Mouse (Mus musculus) kidney, embryonic 14.5 days (tissue): ENCODE data around the gene Fto. TPM values are rescaled to one million over a fixed set of nuclear protein-coding genes. Genes with fewer than 3 reads are reported as not detected.

Source experiments
- ATAC-seq: fragments of 200-750 bp; cut with Nextera tagmentation; 2 replicates; pipeline ENCODE4 v1.8.0; 2017; ENCODE audit warnings: moderate number of reproducible peaks, mild to moderate bottlenecking, moderate TSS enrichment, moderate library complexity; ENCODE audit not compliant: low FRiP score, low TSS enrichment
- H3K27ac ChIP-seq: fragments of 300-500 bp; sonication (generic); 2 replicates; pipeline ENCODE4 v1.5.1; 2014; ENCODE audit warnings: low read depth, mild to moderate bottlenecking, low read length, moderate library complexity, mixed read lengths
- H3K27me3 ChIP-seq: fragments of 300-500 bp; sonication (generic); 2 replicates; pipeline ENCODE4 v1.6.1; 2014; ENCODE audit warnings: mild to moderate bottlenecking, low read length; ENCODE audit not compliant: control insufficient read depth, insufficient read depth
- H3K36me3 ChIP-seq: fragments of 300-500 bp; sonication (generic); 2 replicates; pipeline ENCODE4 v1.6.1; 2014; ENCODE audit warnings: low read length, mixed read lengths; ENCODE audit not compliant: control insufficient read depth, insufficient read depth
- H3K4me1 ChIP-seq: fragments of 300-500 bp; sonication (generic); 2 replicates; pipeline ENCODE4 v1.6.1; 2014; ENCODE audit warnings: low read length, mixed read lengths; ENCODE audit not compliant: control insufficient read depth, insufficient read depth
- H3K4me2 ChIP-seq: fragments of 300-500 bp; sonication (generic); replicated peaks from 2 replicates; pipeline ENCODE4 v1.6.1; 2014; ENCODE audit warnings: low read depth, mild to moderate bottlenecking, low read length
- H3K4me3 ChIP-seq: fragments of 300-500 bp; sonication (generic); 2 replicates; pipeline ENCODE4 v1.5.1; 2014; ENCODE audit warnings: mild to moderate bottlenecking, low read length
- H3K9ac ChIP-seq: fragments of 300-500 bp; sonication (generic); 2 replicates; pipeline ENCODE4 v1.6.1; 2014; ENCODE audit warnings: low read depth, mild to moderate bottlenecking, low read length, moderate library complexity
- H3K9me3 ChIP-seq: fragments of 300-500 bp; sonication (generic); 2 replicates; pipeline ENCODE4 v1.6.1; 2016; ENCODE audit warnings: low read length; ENCODE audit not compliant: control insufficient read depth
- WGBS: fragments of 180-500 bp; shearing (Covaris S2); extraction: QIAGEN DNeasy Blood & Tissue Kit; methylation state at CpG from one replicate; pipeline ENCODE4 v1.1.7; 2014; 5-methylcytosine and 5-hydroxymethylcytosine counted together
- polyA plus RNA-seq: library from polyadenylated mRNA; unstranded; fragments of >200 nt; fragmentation: Nextera tagmentation; extraction: Ambion mirVana; gene quantifications from 2 replicates; pipeline ENCODE4 v1.2.1, GENCODE M21; 2014

Fto gene
- polyA plus RNA-seq, 1 experiment from 2014 or later: 94.3 TPM

GRCm38 (mm10) chr8:91505997-91506672 lies 192.8 kb downstream of the Fto start:
- Histone ChIP-seq H3K4me1 (peaks cover 26% of the 10 kb centered on the region), H3K27me3 (no peaks in the 10 kb centered on the region; the same call in 1 of the 2 replicates), H3K9me3 (no peaks in the 10 kb centered on the region), H3K9ac (no peak overlapping the region), H3K36me3 (no peaks in the 10 kb centered on the region), H3K27ac (no peak overlapping the region), H3K4me2 (no peak overlapping the region), H3K4me3 (no peak overlapping the region)
- peak; percentile 70; the same call in 1 of the 2 replicates for ATAC-seq
- WGBS: 66% methylated on average over 4 of the region's 4 CpGs

DNA sequence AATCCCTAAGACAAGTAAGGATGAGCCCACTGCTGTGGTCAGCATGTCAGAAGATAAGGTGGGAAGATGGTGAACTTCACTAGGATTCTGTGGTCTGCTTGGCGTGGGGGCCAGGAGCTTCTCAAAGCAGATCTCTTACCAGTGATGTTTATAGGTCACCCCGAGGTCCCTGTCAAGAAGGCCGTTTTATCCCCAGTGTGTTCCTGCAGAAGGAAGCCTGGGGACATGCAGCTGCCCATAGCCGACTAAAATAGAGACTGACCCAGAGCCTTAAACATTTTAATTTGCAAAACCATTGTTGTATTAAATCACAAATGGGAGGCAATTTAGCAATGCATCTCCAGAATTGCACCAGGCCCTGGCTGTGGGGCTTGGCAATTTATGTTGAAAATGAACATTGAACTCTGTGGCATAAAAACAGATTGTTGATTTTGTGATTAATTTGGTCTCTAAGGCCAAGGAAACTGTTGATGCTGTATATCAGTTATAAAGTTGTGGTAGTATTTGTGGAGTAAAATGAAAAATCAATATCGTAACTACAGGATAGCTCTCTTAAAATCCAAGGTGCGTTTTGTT lies 193.4 kb downstream of the Fto start:
- no peak overlapping the region for H3K4me3 ChIP-seq
- H3K9me3 ChIP-seq: no peaks in the 10 kb centered on the region
- no peaks in the 10 kb centered on the region for H3K36me3 ChIP-seq
- H3K9ac ChIP-seq: no peak overlapping the region
- ATAC-seq: no peak
- H3K27me3 ChIP-seq: no peaks in the 10 kb centered on the region; the same call in 1 of the 2 replicates
- WGBS: 52% methylated on average over 6 of the region's 6 CpGs
- peaks cover 26% of the 10 kb centered on the region for H3K4me1 ChIP-seq
- H3K27ac ChIP-seq: no peak overlapping the region
- H3K4me2 ChIP-seq: no peak overlapping the region

DNA sequence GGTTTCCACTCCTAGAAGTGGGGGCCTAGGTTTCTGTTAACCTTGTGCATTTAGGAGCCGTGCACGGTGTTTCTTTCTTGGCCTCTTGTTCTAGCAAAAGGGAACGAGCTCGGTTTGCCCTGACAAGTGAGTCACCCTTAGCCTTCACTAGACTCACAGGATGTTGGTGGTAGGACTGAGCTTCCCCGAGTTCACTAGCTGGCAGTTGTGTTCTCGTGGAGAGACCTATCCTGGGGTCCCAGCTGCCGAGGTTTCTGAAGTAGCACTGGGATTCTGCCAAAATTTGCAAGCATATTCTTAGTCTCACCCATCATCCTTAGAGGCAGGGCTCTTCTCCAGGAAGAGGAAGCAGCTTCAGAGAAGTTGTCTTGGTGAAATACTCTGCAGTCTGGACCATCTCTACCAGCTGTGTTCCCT lies 194.4 kb downstream of the Fto start:
- Histone ChIP-seq H3K27me3 (no peaks in the 10 kb centered on the region; the same call in 1 of the 2 replicates), H3K9me3 (no peaks in the 10 kb centered on the region), H3K4me1 (peaks cover 23% of the 10 kb centered on the region), H3K27ac (no peak overlapping the region), H3K9ac (no peak overlapping the region), H3K4me3 (no peak overlapping the region), H3K36me3 (no peaks in the 10 kb centered on the region), H3K4me2 (no peak overlapping the region)
- WGBS: 60% methylated on average over 7 of the region's 7 CpGs
- no peak for ATAC-seq

DNA sequence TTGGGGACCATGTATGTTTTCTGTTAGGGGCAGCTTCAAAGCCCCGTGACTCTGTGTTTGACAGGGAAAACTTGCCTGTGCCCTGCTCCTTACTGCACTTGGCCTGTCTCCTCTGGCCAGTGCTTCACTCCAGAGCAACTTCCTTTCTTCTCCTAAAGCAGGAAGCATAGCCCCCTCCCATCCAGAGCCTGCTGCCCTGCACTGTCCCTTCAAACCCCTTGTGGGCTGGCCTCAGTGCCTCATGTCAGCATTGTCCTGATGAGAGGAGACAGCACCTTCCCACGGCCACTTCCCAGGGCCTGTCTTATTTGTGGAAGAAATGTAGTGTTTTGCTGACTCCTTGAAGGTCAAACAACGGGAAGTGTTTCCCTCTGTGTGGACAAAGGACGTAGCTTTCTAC lies 195.0 kb downstream of the Fto start:
- H3K36me3 ChIP-seq: no peaks in the 10 kb centered on the region
- no peak overlapping the region for H3K4me3 ChIP-seq
- peaks cover 22% of the 10 kb centered on the region for H3K4me1 ChIP-seq
- H3K4me2 ChIP-seq: no peak overlapping the region
- no peak for ATAC-seq
- H3K9ac ChIP-seq: no peak overlapping the region
- WGBS: 58% methylated on average over 4 of the region's 4 CpGs
- no peaks in the 10 kb centered on the region; the same call in 1 of the 2 replicates for H3K27me3 ChIP-seq
- no peak overlapping the region for H3K27ac ChIP-seq
- no peaks in the 10 kb centered on the region for H3K9me3 ChIP-seq

DNA sequence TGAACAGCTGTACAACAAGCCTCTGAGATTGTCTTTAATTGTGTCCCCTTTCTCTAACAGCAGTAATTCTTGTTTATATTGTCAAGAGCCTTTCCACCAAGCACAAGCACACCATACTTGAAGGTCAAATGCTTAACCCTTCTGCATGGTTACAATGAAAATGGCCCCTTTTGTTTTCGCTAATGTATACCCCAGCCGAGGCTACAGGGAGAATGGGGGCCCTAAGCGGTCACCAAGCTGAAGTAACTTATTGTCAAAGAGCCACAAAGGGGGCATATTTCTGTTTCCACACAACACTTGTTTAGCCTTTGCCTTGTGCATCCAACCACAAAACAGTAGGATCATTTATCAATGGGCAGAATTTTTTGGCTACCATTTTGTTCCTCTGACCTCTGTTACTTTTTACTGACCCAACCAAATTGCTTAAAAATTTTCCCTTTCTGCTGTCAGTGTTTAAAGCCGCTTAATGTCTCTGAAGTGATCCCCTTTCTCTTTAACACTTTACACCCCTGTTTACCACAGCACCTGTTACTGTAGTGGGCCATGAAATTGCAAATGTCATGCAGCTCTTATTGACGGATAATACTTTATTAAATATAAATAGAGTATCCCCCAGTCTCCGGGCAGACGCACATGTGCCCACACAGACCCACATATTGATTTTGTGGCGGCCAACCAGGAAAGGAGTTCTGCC lies 196.0 kb downstream of the Fto start:
- Histone ChIP-seq H3K4me2 (no peak overlapping the region), H3K36me3 (no peaks in the 10 kb centered on the region), H3K4me1 (peaks cover 19% of the 10 kb centered on the region), H3K9ac (no peak overlapping the region), H3K4me3 (no peak overlapping the region), H3K27me3 (no peaks in the 10 kb centered on the region; the same call in 1 of the 2 replicates), H3K9me3 (no peaks in the 10 kb centered on the region), H3K27ac (no peak overlapping the region)
- ATAC-seq: no peak
- WGBS: 75% methylated on average over 8 of the region's 8 CpGs

GRCm38 (mm10) chr8:91509900-91510260 lies 196.6 kb downstream of the Fto start:
- 69% methylated on average over 6 of the region's 6 CpGs for WGBS
- ATAC-seq: no peak
- no peak overlapping the region for H3K4me2 ChIP-seq
- H3K9ac ChIP-seq: no peak overlapping the region
- H3K4me3 ChIP-seq: no peak overlapping the region
- H3K4me1 ChIP-seq: peaks cover 22% of the 10 kb centered on the region
- no peak overlapping the region for H3K27ac ChIP-seq
- H3K36me3 ChIP-seq: no peaks in the 10 kb centered on the region
- H3K27me3 ChIP-seq: no peaks in the 10 kb centered on the region; the same call in 1 of the 2 replicates
- no peaks in the 10 kb centered on the region for H3K9me3 ChIP-seq

GRCm38 (mm10) chr8:91510716-91511115 lies 197.4 kb downstream of the Fto start:
- Histone ChIP-seq H3K27me3 (no peaks in the 10 kb centered on the region), H3K27ac (no peak overlapping the region), H3K4me2 (no peak overlapping the region), H3K4me1 (peaks cover 31% of the 10 kb centered on the region), H3K4me3 (no peak overlapping the region), H3K9ac (no peak overlapping the region), H3K36me3 (no peaks in the 10 kb centered on the region), H3K9me3 (no peaks in the 10 kb centered on the region)
- ATAC-seq: no peak
- 60% methylated on average over 5 of the region's 5 CpGs for WGBS

DNA sequence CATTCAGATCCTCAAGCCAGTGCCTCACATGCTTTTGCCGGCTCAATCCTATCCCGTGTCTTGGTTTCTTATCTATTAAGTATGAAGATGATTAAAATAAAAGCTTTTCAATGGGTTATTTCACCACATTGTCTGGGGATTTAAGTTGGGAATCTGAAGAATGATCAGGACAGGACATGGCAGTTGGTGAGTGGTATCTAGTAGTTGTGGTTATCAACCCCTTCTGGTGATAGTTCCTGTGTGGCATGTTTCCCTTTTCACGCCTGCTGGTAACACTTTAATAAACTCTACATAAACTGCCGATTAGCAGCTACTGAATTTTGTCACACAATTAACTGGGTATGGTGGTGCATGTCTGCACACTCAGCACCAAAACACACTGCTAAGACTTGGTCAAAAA lies 198.6 kb downstream of the Fto start:
- no peaks in the 10 kb centered on the region for H3K36me3 ChIP-seq
- WGBS: 94% methylated on average over 4 of the region's 4 CpGs
- H3K4me3 ChIP-seq: no peak overlapping the region
- no peaks in the 10 kb centered on the region for H3K27me3 ChIP-seq
- no peak overlapping the region for H3K9ac ChIP-seq
- H3K27ac ChIP-seq: no peak overlapping the region
- peaks cover 42% of the 10 kb centered on the region for H3K4me1 ChIP-seq
- H3K9me3 ChIP-seq: no peaks in the 10 kb centered on the region
- H3K4me2 ChIP-seq: no peak overlapping the region
- no peak for ATAC-seq
